Mouse (Mus musculus) adrenal gland, adult 2 months (tissue): ENCODE measurements around the gene Zfp462. TPM values are rescaled to one million over a fixed set of nuclear protein-coding genes. Genes with fewer than 3 reads are reported as not detected.
A peak's percentile ranks its signal among the peaks of the same experiment; 100 is the strongest.

Source experiments
- DNase-seq: peaks from one replicate; pipeline ENCODE4 v3.0.0; 2021
- polyA plus RNA-seq: library from polyadenylated mRNA; depleted of rRNA; stranded (reverse); fragments of >200 nt; gene quantifications from 2 replicates; pipeline ENCODE4 v1.2.3, GENCODE M21; 2012
- total RNA-seq, 2 experiments: library from RNA; stranded (reverse); gene quantifications; 2 replicates each; pipeline ENCODE4 v1.2.3; 2021

The Zfp462 gene
- total and polyA plus RNA-seq, 3 experiments, result 13.7 to 41.1 (median 36.5) TPM

GRCm38 (mm10) chr4:55117839-55118487, 173.1 kb downstream of the Zfp462 start:
- no peak for DNase-seq

- DNase-seq, result peak; percentile 36
Observed at GRCm38 (mm10) chr4:55121126-55121525, 176.3 kb downstream of the Zfp462 start.

GRCm38 (mm10) chr4:55121952-55122351, 177.1 kb downstream of the Zfp462 start:
- no peak for DNase-seq

GRCm38 (mm10) chr4:55124126-55124525, 179.3 kb downstream of the Zfp462 start:
- DNase-seq, result no peak

- DNase-seq, result no peak
Observed at GRCm38 (mm10) chr4:55125048-55125737, 180.3 kb downstream of the Zfp462 start.

GRCm38 (mm10) chr4:55125738-55126054, 180.8 kb downstream of the Zfp462 start:
- peak; percentile 12 for DNase-seq

GRCm38 (mm10) chr4:55127228-55127901, 182.5 kb downstream of the Zfp462 start:
- no peak for DNase-seq

- DNase-seq, result no peak
Observed at GRCm38 (mm10) chr4:55128088-55128835, 183.4 kb downstream of the Zfp462 start.
